Mouse (Mus musculus) E14TG2a.4 (cell line): ENCODE measurements around the gene Muc15.

ENCODE experiments used
- CTCF ChIP-seq: conservative IDR thresholded peaks from 2 replicates; pipeline ENCODE4 v1.5.1; 2014; ENCODE audit warnings: low read length
- NANOG ChIP-seq: IDR thresholded peaks from 2 replicates; pipeline ENCODE4 v1.6.1; 2014; ENCODE audit warnings: borderline replicate concordance, low read length, mixed read lengths

DNA sequence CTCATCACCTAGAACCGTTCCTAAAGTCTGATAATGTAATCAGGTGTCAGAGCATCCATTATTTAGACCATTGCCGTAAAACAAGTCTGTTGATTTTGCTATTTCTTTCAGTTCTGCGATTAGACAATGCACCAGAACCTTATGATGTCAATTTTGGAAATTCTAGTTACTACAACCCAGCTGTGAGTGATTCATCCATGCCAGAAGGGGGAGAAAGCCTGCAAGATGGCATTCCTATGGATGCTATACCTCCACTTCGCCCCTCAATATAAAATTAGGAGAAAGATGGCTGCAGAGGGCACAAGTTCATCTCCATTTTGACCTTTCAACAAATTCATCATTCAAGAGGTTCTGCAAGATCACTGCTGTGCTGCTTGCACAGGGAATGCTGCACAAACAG is 16.1 kb downstream of the Muc15 start:
- no peak for TF ChIP-seq CTCF
- TF ChIP-seq NANOG, result no peak
